Mouse (Mus musculus) monocyte, adult 5-6 weeks (primary cell): ENCODE data around the gene Hibch. TPM values are rescaled to one million over a fixed set of nuclear protein-coding genes. Genes with fewer than 3 reads are reported as not detected.

Experiments used
- ATAC-seq: fragments of 153-309, 156-312 bp; replicated peaks from 2 replicates; pipeline ENCODE4 v1.8.0; 2017; ENCODE audit warnings: mild to moderate bottlenecking; ENCODE audit not compliant: low TSS enrichment, insufficient number of reproducible peaks, severe bottlenecking, poor library complexity, low FRiP score
- total RNA-seq: library from RNA; stranded (forward); fragments of 200-1000, 200-491, 200-594 nt; gene quantifications from 3 replicates; pipeline ENCODE4 v1.2.3, GENCODE M21; 2017

The Hibch gene
- total RNA-seq, 1 experiment from 2014 or later, result 21.9 TPM

- ATAC-seq, result peak; percentile 27; the same call in 1 of the 2 replicates
Observed at GRCm38 (mm10) chr1:52964581-52964980, 119.9 kb downstream of the Hibch start.

Other genes starting within 250 kb of the Hibch start
- gene Nemp2, start 214.2 kb upstream of the Hibch start, total RNA-seq, result 17.8 to 39.0 TPM (median 23.6 TPM) in 3 replicates
- 37.3 to 47.3 TPM (median 46.8 TPM) in 3 replicates for gene Mfsd6, start 117.5 kb upstream of the Hibch start, total RNA-seq
- gene Inpp1, start 27.2 kb upstream of the Hibch start, total RNA-seq, result 26.9 to 62.4 TPM (median 41.3 TPM) in 3 replicates
- 0.19 to 0.87 TPM (median 0.43 TPM) in 3 replicates for gene 1700019D03Rik, start 175.2 kb downstream of the Hibch start, total RNA-seq
- gene Mstn, start 216.7 kb downstream of the Hibch start, total RNA-seq, result not detected in 3 replicates